Mouse (Mus musculus) T-helper 2 cell (primary cell): ENCODE results near the gene Fam187b.

Experiments
- in situ Hi-C: fragments of 300-600 bp; cut with MboI, MseI; formaldehyde crosslinking; loops from one replicate; pipeline ENCODE4 v1.15.1; 2025; ENCODE audit warnings: high pct_unique_total_duplicates

Gene Fam187b

DNA sequence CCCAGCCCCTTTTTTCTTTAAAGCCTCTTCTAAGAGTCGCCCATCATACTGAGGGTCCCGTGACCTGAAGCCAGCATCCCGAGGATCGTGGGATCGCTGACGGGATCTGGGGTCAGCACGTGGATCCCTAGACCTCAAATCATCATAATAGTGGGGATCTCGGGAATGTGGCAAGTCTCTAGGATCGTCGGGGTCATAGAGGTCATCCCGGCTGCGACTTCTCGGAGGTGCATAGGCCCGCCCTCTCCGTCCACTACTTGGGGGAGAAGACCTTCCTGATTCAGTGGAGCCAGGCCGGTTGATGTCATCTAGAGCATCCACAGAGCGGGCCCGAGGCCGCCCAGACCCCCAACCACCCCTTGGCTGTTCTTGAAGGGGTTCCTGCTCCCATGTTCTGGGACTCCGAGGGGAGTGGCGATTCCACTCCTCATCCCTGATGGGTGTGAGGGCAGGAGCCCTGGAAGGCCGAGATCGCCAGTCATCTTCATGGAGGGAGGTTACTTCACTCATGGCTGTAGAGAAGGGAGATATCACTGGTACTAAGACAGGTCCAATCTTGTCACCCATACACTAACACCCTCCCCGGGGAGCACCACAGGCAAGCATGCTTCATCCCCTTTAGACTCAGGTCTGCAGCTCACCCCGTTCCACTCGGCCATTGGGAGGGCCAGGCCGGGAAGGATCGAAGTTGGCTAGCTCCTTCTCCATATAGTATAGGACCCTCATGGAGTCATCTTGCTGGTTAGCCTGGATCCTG, 15.3 kb upstream of the Fam187b start:
- in situ Hi-C loops: loop anchor here (10.0 kb wide), 1 partner anchor 303 kb away; the partner anchor contains the start of gene Rbm42

DNA sequence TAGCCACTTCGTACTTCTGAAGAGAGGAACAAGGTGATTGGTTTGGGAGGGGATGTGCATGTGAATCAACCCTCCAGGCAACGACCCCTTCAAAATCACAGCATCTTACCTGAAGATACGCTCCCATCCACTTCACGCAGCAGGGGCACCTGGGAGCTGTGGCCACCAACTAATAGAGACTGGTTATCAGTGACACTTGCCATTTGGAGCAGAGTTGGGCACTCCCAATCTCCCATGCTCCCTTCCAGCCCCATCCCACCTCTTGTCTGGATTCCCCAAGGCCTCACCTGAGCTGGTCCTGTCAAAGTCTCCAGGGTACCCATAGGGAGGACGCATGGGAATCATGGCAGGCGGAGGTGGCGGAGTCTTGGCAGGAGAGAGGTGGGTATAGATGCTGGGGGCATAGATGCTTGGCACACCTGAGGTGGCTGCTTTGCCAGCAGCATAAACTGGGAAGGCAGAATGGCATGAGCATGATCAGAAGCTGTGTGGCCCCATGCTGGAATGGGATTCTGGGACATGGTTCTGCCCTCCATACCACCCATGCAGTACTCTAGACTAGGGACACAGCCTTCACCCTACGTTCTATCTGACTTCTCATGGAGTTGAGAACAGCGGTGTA, 14.6 kb upstream of the Fam187b start:
- in situ Hi-C loops: loop anchor here (10.0 kb wide), 1 partner anchor 304 kb away; the partner anchor contains the start of gene Rbm42

DNA sequence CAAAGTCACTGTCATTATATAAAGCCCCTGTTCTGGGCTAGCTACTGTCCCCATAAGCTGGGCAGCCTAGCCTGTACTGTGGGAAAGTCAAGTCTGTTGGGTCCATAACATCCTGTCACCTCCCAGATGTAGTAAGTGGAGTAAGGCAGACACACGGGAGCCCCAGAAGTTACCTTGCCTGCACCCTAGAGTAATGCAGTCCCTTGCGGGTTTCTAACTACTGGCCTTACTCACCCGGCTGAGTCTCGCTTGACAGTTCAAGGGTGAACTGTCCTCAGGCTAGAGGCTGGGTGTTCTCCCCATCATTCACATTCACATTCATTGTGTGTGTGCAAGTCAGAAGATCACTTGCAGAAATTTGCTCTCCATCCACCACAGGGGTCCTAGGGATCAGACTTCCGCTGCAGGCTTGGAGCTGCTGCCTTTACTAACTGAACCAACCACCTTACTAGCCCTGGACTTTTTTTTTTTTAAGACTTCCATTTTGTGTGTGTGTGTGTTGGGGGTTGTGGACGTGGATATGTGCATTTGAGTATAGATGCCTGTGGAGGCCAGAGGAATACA, 13.7 kb upstream of the Fam187b start:
- in situ Hi-C loops: loop anchor here (10.0 kb wide), 1 partner anchor 305 kb away; the partner anchor contains the start of gene Rbm42

DNA sequence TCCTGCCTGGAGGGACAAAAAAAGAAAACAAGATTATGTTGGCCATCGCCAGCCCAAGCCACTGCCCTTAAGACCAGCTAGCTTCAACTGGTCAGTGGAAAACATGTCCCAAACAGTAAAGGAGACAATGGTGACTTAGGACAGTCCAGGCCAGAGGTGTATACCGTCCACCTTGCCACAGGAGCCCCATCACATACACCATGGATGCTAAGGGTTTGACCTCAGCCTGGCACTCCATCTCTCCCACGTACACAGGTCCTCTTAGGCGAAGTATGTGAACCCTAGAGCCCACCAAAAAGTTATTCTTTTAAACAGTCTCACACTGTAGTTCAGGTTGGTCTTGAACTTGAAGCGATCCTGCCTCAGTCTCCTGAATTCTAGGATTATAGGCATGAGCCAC, 10.7 kb upstream of the Fam187b start:
- in situ Hi-C loops: no loop called here

DNA sequence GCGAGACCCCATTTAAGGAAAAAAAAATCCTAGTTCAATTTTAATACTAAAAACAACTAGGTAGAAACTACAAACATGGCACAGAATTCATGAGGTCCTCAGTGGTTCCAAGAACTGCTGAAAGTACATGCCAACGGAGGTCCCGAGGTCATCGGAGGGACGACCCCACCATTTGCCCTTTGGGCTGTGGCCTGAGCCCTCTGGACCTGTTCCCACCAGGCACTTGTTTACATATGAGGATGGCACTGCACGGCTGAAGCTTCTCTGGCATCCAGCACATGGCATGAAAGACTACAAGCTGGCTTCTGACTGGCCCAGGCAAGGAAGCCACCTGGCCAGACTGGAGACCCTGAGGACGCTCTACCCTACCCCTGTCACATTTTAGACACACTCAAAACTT, 9.2 kb upstream of the Fam187b start:
- in situ Hi-C loops: no loop called here

DNA sequence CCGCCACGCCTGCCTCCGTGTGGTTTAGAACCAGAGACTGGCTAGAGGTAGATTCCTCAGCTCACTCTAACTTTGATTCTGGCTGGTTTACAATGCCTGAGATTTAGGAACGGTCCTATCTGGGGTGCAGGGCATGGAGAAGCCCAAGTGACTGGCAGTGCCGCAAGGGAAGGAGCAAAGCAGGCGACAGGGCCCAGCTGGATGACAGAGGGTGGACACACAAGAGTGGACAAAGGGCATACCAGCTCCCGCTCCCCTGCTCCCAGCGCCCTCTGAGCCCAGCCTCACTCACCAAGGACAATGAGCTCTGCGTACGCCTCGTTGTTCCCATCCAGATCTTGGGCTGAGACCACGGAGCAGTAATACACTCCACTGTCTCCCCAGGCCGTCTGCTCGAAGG, 7.9 kb upstream of the Fam187b start:
- in situ Hi-C loops: no loop called here

DNA sequence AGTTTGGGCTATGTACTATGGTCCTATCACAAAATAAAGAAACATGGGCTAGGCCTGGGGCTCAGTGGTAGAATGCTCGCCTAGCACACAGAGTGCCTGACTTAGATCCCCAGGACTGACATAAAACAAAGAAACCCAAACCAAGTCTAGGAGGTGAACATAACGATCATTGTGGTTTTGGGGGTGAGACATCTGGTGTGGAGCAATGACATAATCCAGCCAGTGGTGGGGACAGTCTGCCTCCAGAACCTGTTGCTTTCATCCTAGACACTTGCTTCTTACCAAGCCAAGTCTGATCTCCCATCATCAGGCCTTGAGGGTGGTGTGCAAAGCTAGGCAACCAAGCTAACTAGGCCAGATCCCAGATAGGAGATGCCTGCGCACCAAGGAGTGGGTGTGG, 6.9 kb upstream of the Fam187b start:
- in situ Hi-C loops: no loop called here

DNA sequence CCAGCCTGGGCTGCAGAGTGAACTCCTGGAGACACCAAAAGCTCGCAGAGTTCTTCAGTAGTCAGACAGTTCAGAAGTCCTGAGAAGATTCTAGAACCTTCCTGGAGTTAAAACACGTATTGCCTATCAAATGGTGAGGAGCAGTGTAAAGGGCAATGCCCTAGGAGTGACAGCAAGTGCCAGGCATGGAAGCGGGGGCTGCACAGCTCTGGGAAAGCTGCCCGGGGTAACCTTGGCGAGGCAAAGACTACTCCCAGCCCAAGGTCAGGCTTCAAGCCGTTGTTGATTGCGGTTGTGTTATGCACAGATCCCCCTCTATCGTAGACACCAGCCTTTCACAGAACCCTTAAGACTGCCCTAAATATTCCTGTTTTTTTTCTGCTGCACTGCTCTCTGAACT, 5.0 kb upstream of the Fam187b start:
- in situ Hi-C loops: no loop called here

DNA sequence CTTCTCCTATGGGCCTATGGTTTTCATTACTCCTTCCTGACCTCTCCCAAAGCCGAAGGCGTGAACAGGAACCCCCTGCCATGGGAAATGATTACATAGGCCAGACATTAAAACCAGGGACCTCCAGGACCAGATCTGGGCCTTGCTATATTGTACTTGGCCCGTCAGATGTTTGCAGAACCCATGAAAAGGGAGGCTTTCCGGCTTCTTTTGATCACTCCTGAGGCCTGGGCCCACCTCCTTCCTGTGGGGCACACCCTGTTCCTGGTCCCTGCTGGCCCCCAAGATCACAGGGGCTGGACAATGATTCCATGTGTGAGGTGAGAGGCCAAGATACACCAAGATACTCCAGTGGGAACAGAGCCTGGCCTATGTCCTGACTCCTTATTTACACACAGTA, 4.4 kb upstream of the Fam187b start:
- in situ Hi-C loops: no loop called here

DNA sequence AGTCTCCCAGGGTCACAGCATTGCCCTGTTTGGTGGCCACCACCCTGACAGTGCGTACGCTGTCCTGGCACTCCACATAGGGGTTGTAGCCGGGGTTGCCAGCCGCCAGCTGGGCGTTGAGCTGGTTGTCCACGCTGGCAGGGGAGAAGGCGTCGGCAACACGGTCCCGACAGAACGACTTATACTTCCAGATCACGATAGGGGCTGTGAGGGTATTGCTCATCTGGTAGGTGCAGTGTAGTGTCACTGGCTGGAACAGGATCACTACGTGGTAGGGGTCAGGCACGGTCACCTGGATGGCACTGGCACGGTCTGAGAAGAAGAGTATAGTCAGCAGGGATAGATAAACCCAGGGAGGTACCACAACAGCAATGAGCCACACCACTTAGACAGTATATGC, 1.7 kb upstream of the Fam187b start:
- in situ Hi-C loops: no loop called here

DNA sequence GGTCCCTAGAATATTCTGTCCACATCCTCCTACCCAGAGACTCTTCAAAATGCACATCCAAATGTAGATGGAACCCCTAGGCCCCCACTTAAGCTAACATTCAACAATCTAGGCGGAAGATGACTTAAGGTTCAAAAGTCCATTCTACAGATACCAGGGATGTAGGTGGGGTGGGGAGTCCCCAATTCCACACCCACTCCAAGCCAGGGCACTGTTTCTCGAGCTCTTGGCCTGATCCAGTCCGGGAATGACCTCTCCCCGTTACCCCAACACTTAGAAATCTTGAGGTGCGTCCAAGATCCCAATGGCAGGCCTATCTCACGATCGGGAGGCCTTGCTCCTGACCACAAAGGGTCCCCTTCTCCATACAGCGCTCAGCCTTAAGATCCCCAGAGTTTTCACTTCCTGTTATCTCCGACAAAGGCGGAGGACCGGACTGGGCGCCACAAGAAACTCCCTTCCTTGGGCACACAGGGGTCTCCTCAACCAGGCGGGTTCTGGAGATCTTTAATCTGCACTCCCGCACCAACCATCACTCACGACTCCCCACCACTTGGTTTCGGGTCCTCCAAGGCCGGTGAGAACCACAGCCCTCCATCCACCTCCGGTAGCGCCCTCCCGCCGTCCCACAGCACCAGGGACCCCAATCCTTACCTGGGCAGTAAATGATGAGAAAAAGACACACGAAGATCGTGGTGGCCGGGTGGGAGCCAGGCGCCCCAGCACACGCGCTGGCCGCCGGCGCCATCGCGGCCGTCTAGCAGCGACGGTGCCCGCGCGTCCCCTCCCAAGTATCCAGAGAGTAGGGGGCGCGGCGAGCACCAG, 952 bp upstream of the Fam187b start:
- in situ Hi-C loops: no loop called here

DNA sequence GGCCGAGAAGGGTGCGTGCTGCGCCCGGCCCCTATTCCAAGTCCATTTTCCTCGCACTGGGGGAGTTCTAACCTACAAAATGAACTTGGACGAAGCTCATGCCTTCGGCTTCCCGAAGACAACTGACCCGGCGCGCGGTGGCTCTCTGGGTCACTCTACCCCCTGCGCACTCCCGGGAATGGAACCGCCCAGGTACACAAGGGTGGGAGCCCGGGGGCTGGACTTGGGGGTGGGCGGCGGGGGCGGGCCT, 414 bp upstream of the Fam187b start, which contains the start of gene Lsr:
Gene Lsr (minus strand): TSS at position 214 of the 250 bp plus-strand sequence.
- in situ Hi-C loops: no loop called here

DNA sequence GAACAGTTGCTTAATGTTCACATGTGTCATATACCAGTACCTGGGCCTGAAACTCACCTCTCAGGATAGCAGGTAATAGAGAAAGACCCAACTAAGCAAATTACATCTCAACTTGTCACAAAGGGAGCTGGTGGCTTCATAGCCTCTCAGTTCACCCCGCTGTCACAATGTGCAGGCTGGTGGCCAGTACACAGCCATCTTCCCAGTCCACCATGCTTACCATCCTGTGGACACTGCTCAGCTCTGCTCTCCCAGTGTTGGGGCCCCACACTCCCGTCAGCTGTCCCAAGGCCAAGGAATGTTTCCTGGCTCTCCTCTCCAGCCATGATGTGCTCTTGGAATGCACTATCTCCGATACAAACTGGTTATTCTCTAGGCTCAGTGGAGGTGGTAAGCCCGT, 8.1 kb downstream of the Fam187b start:
- in situ Hi-C loops: no loop called here

DNA sequence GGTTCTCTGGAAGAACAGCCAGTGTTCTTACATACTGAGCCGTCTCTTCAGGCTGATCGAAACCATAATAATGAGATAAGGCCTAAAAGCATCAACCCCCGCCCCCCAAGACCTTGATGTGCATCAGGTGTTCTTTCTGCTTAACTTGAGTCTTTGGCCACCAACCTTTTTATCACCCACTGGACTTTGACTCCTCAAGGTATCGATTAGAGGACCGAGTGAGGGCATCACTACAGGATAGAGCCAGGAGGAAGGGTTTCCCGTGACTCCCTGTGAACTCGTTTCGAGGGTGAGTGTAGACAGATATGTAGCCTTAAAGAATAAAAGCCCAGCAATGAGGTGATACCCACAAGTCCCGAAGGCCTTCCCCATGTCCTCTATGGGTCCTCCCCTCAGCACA, 11.8 kb downstream of the Fam187b start:
- in situ Hi-C loops: no loop called here

DNA sequence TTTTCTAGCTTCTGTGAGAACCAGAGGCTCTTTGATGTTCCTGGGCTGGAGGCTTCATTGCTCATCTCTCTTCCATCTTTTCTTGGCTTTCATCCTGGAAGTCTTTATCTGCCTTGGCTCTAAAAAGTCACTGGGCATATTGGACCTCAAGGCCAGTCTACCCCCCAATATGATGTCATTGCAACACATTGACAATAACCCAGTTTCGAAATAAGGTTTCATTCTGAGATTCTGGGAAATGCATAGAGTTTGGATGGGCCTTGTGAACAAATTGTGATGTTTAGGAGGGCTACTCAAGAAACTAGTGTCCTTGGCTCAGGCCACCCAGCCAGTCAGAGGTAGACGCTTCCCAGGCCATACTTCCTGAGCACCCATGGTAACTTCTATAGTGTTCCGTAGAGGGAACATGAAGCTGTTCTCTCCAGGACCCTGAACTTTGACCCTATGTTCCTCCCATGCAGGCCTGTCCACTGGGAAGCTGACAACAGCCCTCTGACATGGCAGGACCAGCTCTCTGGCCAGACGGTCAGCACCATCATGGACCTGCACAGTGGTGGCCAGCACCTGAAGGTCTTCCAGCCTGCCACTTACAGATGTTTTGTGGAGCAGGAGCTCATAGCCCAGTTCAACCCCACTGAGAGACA, 15.1 kb downstream of the Fam187b start:
- in situ Hi-C loops: no loop called here

DNA sequence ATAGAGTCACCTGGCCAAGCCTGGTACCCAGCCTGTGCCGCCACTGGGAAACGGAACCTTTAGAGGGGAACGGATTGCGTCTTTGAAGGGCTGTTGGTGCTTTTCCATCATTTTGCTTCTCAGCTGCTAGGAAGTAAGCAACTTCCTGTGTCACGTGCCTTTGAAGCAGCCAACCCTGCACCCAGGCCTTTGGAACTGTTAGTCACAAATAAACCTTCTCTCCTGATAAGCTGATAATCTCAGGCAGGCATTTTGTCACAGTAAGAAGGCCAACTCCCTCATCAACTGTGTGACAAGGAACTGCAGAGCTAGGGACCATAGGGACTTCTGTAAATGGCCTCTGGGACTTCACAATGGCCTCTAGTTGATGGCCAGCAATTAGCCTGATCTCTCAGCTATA, 18.6 kb downstream of the Fam187b start:
- in situ Hi-C loops: no loop called here

DNA sequence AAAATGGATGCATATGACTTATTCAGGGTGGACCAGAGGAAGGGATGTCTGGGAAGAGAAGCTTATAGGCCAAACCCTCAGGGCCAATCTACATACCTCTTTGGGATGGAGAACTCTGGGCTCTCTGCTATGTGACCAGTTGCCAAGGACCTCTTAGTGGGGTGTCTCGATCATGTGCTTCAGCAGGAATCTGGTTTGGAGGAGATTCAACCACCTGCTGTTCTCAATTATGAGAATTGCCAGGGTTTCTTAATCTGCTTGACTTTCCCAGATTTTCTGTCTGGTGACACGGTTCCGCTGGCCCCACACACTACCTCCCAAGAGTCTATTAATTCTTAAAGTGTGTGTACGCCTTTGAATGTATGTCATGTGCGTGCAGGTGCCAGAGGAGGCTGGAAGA, 20.4 kb downstream of the Fam187b start:
- in situ Hi-C loops: no loop called here

DNA sequence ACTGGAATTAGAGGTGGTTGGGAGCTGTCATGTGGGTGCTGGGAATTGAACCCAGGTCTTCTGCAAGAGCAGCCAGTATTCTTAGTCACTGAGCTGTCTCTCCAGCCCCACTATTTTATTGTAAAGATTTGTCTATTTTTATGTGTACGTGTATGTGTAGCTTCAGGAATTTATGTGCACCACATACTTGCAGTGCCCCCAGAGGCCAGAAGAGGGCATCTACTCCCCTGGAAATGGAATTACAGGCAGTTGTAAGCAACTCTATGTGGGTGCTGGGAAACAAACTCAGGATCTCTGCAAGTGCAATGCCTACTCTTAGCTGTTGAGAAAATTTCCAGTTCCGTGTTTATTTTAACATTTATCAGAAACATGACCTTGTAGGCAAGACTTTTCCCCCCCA, 22.9 kb downstream of the Fam187b start:
- in situ Hi-C loops: no loop called here

DNA sequence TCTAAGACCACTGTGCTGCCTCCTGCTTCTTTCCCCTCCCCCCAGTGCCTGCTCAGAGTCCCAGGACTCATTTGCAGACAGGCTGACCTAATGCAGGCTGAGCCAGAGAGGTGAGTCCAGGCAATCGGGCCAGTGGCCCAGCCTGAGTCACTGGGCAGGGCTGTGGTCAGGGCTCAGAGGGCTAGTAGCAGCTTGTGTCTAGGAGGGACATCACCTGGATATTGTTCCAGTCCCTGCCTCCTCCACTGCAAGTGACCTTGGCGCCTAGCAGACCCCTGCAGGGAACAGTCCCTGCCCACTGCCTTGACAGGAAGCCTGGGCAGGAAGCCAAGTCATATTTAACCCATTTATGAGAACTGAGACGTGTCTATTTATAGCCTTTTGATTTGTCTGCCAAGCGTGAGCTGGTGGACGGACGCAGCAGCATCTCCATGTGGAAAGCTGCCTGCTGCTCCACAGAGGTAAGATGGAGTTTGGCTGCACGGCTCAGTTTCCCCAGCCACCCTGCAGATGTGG, 27.0 kb downstream of the Fam187b start:
- in situ Hi-C loops: no loop called here

DNA sequence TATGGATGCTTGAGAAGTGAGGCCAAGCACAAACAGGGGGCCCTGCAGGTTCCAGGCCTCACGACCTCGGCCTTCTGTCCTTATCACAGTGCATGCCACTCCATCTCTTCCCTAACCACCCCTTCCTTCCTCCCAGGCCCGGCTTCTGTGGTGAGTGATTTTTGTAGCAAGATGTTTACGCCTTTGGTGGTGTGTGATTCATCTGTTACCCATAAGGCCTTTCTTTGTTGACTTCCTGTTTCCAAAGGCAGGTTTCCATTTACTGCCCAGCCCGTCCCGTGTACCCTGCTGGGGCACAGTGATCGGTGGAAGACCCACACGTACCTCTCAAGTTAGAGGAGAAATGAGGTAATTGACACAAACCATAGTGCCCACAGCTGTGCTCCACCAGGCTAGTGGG, 29.1 kb downstream of the Fam187b start:
- in situ Hi-C loops: no loop called here

DNA sequence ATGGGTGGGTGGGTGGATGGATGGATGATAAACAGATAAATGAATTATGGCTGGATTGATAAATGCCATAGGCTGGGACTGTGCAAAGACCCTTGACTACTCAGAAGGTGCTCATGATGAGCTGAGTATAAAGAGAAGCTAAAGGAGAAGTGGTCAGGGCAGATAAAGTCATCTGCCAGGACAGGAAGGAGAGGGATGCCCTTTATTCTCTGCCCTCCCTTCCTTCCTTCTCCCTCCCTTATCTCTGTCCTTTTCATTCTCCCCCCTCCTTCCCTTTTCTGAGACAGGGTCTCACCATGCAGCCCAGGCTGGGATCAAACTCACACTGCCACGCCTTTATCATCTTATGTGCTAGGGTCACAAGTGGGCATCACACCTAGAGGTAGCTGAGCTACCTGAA, 34.2 kb downstream of the Fam187b start:
- in situ Hi-C loops: no loop called here

DNA sequence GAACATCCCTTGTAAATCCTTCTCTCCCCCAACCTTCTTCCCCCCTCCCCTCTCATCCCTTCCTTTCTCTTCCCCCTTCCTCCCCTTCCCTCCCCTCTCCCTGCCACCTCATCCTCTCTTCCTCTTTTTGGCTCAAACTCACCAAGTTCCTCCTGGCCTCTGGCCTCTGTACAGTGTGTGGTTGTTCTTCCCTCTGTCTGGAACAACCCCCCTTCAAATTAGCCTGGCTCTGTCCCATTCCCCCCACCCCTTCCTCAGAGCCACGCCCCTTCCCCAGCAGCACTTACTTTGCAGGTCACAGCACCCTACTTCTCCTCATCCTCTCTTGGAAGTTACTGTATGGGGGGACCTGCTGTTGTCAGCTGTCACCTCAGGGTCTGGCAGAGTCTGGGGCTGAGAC, 34.6 kb downstream of the Fam187b start:
- in situ Hi-C loops: no loop called here
